Mouse (Mus musculus) retina, embryonic 14.5 days (tissue): ENCODE results near the gene Dpysl5.

Experiments
- DNase-seq: peaks from one replicate; pipeline ENCODE4 v3.0.0-alpha.2; 2015; ENCODE audit warnings: low spot score

The Dpysl5 gene

DNA sequence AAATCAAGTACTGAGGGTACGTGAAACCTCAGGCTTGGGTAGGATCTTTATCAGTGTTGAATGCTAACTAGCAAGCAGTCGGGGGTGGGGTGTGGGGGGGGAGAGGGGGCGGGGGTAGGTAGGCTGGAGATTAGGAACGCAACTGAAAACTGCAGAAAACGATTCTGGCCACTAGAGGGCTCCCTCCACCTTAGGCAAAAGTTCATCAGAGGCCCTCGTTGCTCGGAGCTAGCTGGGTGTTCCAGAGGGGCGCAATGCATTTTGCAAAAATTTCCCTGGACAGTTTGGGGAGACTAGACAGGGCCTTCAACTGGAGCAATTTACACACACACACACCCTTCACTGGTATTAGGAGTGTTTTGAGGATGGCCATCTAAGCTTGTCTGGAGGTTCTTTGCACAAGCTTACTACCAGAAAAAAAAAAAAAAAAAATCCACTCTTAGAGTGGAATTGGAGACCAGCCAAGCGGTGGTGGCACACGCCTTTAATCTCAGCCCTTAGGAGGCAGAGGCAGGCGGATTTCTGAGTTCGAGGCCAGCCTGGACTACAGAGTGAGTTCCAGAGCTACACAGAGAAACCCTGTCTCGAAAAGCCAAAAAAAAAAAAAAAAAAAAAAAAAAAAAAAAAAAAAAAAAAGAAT is 1.5 kb upstream of the Dpysl5 start:
- DNase-seq = peak; percentile 96

DNA sequence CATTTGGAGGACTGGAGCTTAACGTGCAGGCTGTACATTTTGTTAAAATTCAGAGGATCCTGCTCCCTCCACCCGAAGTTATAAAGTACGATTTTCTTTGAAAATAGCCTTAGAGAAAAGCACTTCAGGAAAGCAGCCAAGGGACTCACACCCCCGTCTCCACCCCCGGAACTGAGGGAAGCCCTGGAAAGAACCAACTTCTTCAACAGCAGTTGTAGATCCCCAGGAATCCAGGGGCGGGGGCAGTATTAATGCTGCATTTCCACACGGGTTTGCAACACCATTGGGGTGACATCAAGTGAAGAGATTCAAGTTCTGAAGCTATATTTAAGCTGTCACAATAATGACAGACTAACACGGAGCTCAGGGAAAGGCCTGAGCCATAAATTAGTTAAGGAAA is 878 bp upstream of the Dpysl5 start:
- no peak for DNase-seq

DNA sequence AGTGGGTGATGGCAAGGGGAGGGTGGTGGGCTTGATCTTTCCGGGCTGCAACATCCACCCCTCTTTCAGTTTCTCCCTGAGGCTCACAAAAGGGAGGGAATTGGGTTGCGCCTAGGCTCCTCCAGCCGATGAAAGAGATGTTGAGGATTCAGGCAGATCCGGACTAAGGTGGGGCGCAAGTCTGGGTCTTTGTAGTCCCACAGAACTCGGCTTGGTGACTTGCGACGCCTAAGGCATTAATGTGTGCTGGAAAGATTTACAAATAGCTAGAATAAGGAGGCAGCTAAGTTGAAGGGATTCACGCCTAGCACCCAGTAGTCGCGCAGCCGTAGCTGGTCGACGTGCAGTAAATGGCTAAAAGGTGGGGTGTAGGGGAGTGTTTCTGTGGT is 632 bp downstream of the Dpysl5 start:
- DNase-seq = no peak

DNA sequence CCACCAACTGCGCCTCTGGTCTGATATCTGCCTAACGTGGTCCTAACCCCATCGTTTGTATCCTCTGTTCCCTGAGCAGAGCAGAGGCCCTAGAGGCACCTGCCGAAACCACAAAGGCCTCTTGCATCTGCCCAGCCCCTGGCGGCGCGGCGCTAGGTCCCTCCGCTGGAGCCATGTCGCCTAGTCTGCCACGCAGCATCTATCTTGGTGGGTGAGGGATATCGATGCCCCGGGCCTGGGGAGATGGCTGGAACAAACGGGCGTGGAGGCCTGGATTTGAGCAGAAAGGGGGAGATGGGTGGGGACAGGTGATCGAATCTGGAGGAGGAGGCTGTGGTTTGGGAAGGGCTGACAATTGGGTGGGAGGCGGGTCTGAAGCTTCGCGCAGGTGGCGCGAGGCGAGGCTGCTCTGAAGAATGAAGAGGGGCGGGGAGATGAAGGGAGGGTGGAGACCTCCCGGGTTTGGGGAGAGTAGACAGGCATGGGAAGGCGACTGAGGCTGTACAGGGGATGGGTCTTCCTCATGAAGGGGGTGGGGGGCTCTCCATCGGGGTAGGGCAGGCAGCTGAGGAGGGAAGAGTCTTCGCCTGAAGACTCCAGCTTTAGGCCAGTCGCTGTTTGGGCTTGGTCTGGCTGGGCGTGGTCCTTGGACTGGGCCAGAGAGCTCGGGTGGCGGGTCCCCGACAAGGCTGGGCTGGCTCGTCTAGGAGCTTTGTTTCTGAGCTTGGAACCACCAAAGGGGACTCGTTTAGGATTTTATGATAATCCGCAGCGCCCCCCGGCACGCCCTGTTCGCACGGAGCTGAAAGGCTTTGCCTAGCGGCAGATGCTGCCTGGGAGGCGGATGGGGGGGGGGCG is 1.3 kb downstream of the Dpysl5 start:
- peak; percentile 66 for DNase-seq

DNA sequence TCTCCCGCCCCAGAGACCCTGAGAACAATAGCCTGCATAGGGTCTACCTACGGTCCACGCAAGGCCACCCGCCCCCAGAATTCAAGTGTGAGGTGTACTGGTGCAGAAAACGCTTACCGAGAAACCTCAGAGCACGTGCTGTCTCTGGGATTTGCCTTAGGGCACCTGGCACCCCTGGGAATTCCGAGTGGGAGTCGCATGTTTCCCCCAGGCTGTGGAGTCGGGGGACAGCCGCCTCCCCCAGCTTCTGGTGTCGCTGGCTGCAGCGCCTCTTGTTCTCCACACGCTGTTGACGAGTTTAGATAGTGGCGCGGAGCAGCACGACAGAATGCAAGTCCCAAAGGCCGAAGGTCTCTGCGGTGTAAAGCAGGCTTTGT is 1.9 kb downstream of the Dpysl5 start:
- DNase-seq = peak; percentile 67

DNA sequence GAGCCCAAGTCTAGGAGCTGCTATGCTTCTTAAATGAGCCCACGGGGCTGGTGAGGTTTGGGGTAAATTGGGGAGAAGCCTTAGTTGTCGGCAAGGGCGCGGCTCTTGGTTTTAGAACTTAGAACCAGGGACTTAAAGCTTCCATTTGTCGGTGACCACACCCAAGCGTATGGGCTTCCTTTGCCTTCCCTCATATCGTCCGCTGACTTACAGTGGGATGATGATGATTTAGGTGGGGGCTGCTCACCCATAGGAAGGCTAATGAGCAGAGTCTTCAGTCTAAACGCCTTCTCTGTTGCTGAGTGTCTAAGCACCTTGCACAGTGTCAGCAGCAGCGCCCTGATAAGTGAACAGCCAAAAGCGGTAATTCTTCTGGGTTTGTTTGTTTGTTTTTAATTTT is 2.3 kb downstream of the Dpysl5 start:
- no peak for DNase-seq

DNA sequence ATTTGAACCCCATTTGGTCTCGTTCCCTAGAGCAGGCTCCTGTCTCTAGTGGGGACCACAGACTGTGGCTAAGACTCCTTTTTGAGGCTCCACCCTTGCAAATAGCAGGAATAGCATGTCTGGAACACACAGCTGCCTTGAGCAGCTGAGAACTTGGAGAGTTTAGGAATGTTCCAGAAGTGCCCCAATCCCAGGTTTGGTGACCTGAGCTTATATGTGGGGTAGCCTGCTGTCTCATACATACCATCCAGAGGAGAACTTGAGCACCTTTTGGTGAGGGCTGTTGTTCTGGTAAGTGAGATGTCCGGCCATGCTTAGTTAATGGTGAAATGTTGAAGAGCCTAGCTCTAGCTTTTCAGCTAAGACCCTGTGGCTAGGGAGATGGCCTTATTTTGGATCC is 4.9 kb downstream of the Dpysl5 start:
- no peak for DNase-seq

DNA sequence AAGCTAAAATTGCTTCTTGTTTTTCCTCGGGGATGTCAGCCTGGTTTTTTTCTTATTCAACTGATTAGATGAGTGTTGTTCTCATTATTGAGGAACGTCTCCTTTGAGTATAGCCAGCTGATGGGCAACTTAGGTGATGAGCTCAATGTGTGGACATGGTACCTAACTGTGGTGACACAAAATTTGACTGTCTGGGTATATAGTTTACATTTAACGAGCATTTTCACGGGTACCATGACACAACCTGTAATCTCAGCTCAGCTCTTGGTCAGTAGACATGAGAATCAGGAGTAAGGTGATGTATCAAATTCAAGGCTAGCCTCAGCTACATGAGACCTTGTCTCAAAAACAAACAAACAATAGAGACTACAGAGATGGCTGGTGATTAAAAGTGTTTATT is 6.1 kb downstream of the Dpysl5 start:
- DNase-seq = no peak

DNA sequence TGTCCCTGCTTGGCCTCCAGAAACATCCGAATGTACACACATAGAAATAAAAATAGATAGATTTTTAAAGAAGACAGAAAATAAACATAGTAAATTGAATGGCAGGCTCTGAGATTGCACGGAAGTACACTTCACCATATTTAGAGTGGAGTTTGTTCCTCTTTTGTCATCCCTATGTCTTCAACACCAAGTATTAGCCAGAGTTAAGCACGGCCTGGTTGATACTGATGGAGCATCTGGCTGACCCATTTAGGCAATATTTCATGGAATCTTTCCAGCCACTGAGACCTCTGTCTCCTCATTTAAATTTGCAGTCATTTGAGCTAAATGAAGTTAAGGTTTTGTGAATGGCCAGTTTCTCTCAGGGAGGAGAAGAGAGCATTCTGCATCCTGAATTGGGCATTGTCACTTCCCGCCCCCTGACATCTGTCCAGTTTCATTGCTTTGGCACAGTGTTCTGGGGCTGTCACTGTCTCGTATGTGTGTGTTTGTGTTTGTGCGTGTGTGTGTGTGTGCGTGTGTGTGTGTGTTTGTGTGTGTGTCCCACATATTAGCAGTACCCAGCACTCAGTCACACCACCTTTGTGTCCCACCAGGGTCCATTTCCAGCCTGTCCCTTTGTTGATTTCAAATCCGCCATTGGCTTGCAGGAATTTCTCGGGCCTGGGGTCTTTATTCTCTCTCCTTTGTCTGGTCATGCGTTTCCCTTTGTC is 6.8 kb downstream of the Dpysl5 start:
- DNase-seq = peak; percentile 38

DNA sequence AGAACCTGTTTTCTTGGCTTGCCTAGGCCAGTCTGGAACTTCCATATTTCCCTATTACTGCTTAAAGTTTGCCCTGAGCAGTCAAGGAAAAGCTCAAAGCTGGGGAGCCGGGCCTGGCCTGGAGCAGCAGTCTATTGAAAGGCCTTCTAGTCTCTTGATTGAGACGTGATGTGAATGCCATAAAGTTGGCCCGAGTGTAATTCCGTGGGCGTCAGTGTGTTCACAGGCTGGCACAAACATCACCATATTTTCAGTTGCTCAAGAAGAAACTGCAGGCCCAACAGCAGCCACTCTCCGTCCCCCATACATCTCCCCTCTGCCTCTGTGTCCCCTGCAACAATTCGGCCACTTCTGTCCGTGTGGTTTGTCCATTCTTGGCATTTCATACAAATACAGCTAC is 10.6 kb downstream of the Dpysl5 start:
- no peak for DNase-seq

DNA sequence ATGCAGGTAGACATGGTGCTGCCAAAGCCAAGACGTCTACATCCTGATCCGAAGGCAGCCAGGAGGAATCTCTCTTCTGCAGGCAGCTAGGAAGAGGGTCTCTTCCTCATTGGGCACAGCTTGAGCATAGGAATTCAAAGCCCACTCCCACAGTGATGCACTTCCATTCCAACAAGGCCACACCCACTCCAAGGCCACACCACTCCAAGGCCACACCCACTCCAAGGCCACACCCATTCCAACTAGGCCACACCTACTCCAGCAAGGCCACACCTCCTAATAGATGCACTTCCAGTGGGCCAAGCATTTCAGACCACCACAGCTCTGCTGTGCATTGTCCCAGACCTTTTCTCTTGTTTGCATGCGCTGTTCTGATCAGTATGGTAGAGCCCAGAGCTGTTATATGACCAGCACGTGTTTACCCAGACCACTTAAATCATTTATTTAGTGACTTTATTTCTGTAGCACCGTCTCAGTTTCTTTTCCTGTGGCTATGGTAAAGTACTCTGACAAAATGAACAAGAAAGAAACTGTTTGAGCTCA is 14.9 kb downstream of the Dpysl5 start:
- no peak for DNase-seq

DNA sequence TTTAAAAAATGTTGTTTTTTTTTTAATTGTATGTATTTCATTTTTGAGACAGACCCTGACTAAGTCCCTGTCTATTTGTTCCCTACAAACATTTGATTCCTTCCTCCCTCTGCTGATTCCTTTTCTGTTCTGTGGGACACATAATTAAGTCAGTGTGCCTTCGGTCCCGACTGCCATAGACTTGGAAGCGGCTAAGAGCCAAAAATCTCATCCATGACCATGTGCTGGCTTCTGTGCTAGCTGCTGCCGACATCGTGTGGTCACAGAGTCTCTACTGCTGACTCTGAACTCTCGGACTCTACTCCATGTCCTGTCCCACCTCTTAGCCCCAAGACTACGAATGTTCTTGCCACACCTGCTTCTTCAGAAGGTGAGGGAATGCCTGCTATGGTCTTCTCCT is 21.1 kb downstream of the Dpysl5 start:
- DNase-seq = no peak

DNA sequence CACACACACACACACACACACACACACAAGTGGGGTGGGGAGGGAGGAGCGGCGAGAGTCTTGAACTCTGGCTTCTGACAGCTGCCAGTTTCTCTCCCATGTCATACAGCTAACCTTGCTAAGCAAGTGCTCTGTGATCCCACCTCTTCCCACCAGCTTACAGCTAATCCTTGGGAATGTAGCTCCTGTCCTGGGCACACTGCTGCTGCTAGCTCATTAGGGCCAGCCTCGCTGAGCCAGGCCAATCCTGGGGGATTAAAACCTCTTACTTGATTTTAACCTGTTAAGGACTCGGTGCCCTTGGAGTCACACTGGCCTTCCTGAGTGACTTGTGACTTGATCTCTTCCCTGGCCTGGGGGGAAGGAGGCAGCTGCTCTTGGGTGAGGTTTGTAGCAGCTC is 23.3 kb downstream of the Dpysl5 start:
- DNase-seq = peak; percentile 45

DNA sequence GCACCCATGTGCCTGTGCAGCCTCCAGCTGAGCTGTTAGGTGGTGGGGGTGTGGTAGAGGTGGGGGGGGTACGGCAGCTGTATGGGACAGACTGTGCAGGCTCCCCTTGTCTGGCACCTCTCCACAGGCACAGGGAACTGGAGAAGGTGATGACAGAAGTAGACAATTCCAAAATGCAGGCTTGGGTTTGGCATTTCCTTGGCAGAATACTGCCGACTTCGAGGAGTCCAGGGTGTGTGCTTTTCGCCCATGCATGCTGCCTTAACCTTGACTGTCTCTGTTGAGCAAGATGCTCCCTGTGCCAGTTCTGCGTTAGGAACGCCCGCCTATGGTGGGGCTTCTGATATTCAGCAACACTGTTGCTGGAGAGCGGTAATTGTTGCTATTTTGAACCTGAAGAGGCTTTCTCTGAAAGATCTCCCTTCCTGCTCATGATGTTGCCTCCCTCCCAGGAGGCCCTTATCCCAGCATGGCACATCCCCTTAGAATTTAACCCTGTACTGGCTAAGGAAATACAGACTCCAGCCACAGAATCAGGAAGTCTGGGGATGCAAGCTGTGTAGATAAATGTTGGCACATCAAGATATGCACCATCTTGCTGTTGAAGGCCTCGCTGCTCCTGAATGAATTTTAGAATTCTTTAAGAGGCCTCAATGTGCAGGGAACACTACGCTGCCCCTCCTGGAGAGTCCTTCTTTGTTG is 26.9 kb downstream of the Dpysl5 start:
- DNase-seq = no peak

DNA sequence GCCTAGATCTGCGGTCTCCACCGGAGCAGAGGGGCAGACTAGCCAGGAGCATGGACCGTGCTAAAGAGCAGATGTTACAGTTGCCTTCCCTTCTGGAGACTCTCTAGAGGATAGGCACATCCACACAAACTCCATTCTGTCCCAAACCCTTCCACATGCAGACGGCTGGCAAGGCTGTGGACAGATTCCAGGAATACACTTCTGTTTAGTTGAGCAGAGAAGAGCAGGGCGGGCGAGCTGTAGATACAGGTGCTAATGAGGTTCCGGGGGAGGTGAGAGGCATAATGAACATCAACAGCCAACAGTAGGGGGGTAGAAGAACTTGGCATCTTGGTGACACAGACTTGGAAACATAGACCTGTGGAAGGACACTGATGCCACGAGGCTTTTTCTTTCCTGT is 28.2 kb downstream of the Dpysl5 start:
- no peak for DNase-seq

DNA sequence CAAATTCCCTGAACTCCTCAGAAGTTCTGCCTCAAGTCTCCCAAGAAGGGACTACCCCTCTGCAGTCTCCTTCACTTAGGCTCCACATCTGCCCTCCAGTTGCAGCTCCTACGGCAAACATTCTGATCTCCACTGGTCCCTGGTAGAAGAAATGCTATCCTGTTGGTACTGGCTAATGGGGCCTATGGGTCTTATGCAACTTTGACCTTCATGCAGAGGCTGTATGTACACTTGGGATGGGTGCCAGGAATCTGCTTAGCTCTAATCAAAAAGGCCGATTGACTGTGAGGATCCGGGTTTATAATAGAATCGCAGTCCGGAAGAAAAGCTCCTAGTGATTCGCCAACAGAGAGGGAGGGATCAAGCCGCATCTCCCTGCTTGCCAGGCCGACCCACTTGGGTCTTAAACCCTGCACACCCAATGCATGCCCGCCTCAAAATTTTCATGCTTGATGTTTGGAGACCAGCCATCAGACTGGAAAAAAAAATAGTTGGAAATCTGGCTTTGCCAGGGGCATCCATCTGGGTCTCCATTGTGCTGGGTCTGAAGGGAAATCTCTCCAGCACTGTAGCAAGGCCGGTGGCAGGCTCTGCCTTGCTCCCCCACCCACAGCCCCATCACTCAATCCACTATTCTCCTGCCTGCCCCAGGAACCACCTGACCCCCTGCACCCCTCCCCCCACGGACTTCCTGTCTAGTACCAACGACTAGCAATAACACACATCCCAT is 38.4 kb downstream of the Dpysl5 start:
- DNase-seq = no peak

DNA sequence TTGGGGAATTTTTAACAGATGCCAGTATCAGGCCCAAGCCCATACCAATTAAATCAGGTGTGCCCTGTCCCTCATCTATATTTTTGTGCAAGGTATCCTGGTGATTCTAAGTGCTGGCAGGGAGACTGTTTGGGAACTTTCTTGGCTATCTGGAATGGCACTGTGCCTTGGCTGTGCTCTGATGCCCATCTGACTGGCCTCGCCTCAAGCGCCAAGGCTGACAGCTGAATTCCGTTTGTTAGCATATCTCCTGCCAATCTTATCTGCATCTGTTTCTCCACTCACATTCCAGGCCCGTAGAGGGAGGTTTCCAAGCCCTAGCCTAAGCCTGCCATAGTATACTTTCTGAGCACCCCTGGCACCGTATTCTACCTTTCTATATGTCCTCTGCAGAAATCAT is 39.7 kb downstream of the Dpysl5 start:
- no peak for DNase-seq

DNA sequence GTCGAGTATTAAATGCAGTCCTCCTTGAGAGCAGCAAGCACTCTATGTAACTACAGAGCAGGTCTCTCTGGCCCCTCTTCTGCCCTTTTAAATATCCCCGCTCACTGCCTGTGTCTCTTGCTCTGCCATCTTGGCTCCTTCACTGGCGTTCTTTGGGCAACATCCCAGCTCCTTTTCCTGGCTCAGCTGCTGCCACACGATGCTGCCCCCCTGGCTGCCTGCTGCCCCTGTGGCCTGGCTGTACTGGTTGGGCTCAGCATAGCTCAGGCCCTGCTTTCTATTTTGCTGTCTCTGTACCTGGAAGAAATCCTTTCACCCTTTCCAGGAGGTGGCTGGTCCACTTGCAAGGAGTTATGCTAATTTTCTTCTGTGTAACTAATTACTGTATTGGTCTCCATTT is 41.8 kb downstream of the Dpysl5 start:
- no peak for DNase-seq

DNA sequence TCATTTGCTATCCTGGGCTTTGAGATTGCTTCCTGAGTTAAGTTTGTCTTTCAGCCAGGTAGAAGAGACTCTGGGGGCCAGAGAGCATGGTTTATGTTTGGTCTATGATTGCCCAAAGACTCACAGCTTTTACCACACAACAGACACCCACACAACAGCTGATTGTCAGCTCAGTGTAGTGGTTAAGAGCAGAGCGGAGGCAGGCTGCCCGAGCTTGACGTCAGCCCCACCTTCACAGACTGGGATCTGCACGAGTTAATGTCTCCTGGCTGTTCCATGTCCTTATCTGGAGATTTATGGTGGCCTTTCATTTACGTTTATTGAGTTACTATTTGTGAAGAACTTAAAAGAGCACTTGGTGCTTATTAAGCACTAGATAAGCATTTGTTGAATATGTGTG is 43.9 kb downstream of the Dpysl5 start:
- no peak for DNase-seq

DNA sequence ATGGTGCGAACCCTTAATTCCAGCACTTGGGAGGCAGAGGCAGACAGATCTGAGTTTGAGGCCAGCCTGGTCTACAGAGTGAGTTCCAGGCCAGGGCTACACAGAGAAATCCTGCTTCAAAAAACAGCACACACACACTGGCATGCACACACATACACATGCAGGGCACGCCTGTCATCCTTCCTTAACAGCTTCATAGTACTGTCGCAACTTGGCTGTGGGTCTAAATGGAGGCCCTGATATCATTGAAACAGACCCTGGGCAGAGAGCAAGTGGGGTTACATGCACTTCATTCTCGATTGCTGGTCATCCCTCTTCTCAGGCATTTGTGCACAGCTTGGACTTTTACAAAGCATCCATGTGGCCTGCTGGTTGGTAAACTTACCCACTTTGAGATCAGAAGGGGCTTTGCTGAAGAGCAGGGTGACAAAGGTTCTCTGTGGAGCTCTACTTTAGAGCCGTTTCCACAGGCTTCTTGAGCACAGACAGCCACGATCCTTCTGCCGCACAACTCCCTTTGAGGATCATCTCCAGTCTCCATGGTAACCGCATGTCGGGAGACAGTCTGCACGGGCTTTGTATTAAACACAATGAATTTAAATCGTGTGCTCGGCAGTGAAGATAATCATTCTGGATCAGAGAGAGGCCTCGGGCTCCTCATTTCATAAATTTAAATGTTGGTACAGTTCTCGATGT is 51.6 kb downstream of the Dpysl5 start:
- DNase-seq = peak; percentile 62

DNA sequence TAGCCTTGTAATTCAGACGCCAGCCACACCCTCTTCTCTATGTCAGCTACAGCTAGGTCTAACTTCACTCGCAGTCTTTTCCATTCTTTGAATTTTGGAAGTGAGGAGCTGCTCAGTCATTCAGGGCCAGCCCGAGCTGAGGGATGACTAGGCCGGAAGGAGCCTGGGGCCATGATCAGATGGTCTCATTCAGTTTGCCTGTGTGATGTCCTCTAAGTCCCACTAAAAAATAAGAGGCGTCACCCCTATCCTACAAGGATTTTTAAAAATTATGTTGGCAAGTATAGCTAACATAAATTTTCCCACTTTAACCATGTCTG is 52.1 kb downstream of the Dpysl5 start:
- DNase-seq = no peak
